Mouse (Mus musculus) effector memory CD4-positive, alpha-beta T cell, adult 7 months (primary cell): ENCODE measurements around the gene Vmn1r122. TPM values are rescaled to one million over a fixed set of nuclear protein-coding genes. Genes with fewer than 3 reads are reported as not detected.

Experiments
- polyA plus RNA-seq: library from polyadenylated mRNA; unstranded; fragments of 100-300 nt; shearing (Covaris generic); gene quantifications from one replicate; pipeline ENCODE4 v1.2.1, GENCODE M21; 2017

The Vmn1r122 gene
- not detected for polyA plus RNA-seq

GRCm38 (mm10) chr7:21134028-21134427, at the start of gene Vmn1r122:
Vmn1r122 (minus strand) TSS chr7:21134128.

GRCm38 (mm10) chr7:21161885-21162284, 28.0 kb upstream of the Vmn1r122 start, which contains the start of gene Vmn1r123:
Vmn1r123 (plus strand) TSS chr7:21162185.

GRCm38 (mm10) chr7:21098413-21098812, 35.5 kb downstream of the Vmn1r122 start, which contains the start of gene Vmn1r121:
Vmn1r121 (minus strand) TSS chr7:21098513.

Other genes with a start within 250 kb of the Vmn1r122 start
- gene Vmn1r118, start 221.8 kb downstream of the Vmn1r122 start, polyA plus RNA-seq = not detected
- gene Vmn1r119, start 121.7 kb downstream of the Vmn1r122 start, polyA plus RNA-seq = not detected
- gene Vmn1r120, start 80.3 kb downstream of the Vmn1r122 start, polyA plus RNA-seq = not detected
- not detected for gene Vmn1r121, start 35.6 kb downstream of the Vmn1r122 start, polyA plus RNA-seq
- not detected for gene Vmn1r123, start 28.1 kb upstream of the Vmn1r122 start, polyA plus RNA-seq
- not detected for gene Gm5157, start 56.3 kb upstream of the Vmn1r122 start, polyA plus RNA-seq
- not detected for gene Vmn1r124, start 126.5 kb upstream of the Vmn1r122 start, polyA plus RNA-seq
- gene Vmn1r125, start 138.1 kb upstream of the Vmn1r122 start, polyA plus RNA-seq = not detected
- gene Vmn1r126, start 167.3 kb upstream of the Vmn1r122 start, polyA plus RNA-seq = not detected
- not detected for gene Vmn1r127, start 185.7 kb upstream of the Vmn1r122 start, polyA plus RNA-seq
- gene Vmn1r128, start 215.2 kb upstream of the Vmn1r122 start, polyA plus RNA-seq = not detected
- gene Vmn1r129, start 227.2 kb upstream of the Vmn1r122 start, polyA plus RNA-seq = not detected